Mouse (Mus musculus): ENCODE measurements at regions not wholly inside any gene's neighbourhood (a gene's known extent, or its start where the extent isn't known, plus 50 kb on each side); places are given as distances from the start of the nearest gene placed in this dataset.
"Not testable (repeated sequence)": the region's sequence is repeated elsewhere in the genome, so short reads cannot be mapped to it uniquely, and the experiment has no call there.

DNA sequence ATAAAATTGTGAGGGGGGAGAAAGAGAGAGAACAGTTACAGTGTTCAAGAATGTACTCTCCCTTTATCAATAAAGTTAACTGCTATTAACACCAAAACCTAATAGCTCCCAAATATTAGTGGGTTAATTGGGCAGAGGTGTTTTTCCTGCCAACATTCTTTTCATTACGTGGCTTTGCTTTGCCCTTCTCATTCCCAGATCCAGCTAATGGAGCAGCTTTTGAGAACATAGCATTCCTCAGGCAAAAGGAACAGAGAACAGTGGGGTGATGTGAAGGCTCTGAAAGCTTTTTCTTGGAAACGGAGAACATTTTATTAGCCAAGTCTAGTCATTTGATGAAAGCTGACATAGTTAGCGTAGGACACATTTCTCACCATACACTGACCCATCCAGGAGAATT is 271.2 kb upstream of the Flrt2 start:
- Histone ChIP-seq H3K27ac (replicated peaks) (no peak overlapping the region), H3K9me3 (replicated peaks) (no peaks in the 10 kb centered on the region), H3K4me3 (no peak overlapping the region), H3K27me3 (ENCODE audit: low read depth, poor library complexity, severe bottlenecking) (no peaks in the 10 kb centered on the region), H3K36me3 (no peaks in the 10 kb centered on the region), H3K4me1 (no peaks in the 10 kb centered on the region)
- whole genome bisulfite sequencing = 87% methylated on average over 3 of the region's 3 CpGs
- DNase-seq (ENCODE audit: low spot score) = no peak

DNA sequence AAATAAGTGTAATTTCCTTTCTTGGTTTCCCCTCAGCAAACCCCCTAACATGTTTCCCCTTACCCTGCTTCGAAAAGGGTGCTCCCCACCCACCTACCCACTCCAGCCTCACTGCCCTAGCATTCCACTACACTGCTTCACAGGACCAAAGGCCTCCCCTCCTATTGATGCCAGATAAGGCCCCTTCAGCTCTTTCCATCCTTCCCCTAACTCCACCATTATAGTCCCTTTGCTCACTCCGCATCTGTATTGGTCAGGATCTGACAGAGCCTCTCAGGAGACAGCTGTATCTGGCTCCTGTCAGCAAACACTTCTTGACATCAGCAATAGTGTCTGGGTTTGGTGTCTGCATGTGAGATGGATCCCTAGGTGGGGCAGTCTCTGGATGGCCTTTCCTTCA is 267.3 kb upstream of the Flrt2 start:
- Histone ChIP-seq H3K36me3 (no peaks in the 10 kb centered on the region), H3K27me3 (ENCODE audit: low read depth, poor library complexity, severe bottlenecking) (no peaks in the 10 kb centered on the region), H3K27ac (replicated peaks) (no peak overlapping the region), H3K4me1 (no peaks in the 10 kb centered on the region), H3K4me3 (no peak overlapping the region), H3K9me3 (replicated peaks) (no peaks in the 10 kb centered on the region)
- DNase-seq (ENCODE audit: low spot score) = no peak
- 77% methylated on average over 2 of the region's 2 CpGs for WGBS

DNA sequence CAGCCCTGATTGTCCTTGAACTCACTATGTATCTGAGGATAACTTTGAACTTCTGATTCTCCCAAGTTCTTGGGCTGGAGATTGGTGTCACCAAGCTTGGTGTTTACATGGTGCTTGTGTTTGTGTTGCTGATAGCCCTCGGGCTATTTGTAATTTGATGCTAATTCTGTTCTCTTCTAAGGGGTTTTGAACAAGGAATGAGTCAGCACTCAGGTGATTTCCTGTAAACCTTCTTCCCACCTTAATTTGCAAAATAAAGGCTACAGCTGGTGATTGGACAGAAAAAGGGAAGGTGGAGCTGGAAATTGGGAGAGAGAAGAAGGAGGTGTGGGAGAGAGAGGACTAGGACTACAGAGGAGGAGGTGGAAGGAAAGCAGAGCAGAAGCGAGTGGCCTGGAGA is 254.8 kb upstream of the Flrt2 start:
- H3K4me3 ChIP-seq = no peak overlapping the region
- H3K27me3 ChIP-seq (ENCODE audit: low read depth, poor library complexity, severe bottlenecking) = no peaks in the 10 kb centered on the region
- no peaks in the 10 kb centered on the region for H3K9me3 ChIP-seq (replicated peaks)
- 78% methylated on average over 2 of the region's 2 CpGs for WGBS
- no peaks in the 10 kb centered on the region for H3K4me1 ChIP-seq
- H3K36me3 ChIP-seq = no peaks in the 10 kb centered on the region
- DNase-seq (ENCODE audit: low spot score) = no peak
- no peak overlapping the region for H3K27ac ChIP-seq (replicated peaks)

DNA sequence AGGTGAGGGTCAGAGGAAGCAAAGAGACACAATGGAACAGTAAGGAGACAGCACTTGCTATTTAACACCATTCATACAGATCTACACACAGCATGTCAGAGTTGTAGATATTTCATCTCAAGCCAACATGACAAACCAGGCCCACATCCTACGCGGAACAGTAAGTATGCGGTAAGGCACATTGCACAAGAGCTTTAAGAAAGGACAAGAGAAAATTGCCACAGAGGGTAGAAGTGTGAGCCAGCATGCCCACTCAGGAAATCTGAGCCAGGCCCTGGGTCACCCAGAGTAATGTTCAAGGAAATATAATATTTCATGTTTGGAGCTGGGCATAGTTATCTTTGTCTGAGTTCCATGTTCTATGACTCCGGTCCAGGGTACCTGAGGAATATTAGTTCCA is 234.5 kb upstream of the Flrt2 start:
- no peaks in the 10 kb centered on the region for H3K36me3 ChIP-seq
- no peaks in the 10 kb centered on the region for H3K27me3 ChIP-seq (ENCODE audit: low read depth, poor library complexity, severe bottlenecking)
- DNase-seq (ENCODE audit: low spot score) = no peak
- no peak overlapping the region for H3K4me3 ChIP-seq
- H3K27ac ChIP-seq (replicated peaks) = no peak overlapping the region
- no peaks in the 10 kb centered on the region for H3K4me1 ChIP-seq
- 96% methylated on average over 4 of the region's 4 CpGs for WGBS
- no peaks in the 10 kb centered on the region for H3K9me3 ChIP-seq (replicated peaks)

DNA sequence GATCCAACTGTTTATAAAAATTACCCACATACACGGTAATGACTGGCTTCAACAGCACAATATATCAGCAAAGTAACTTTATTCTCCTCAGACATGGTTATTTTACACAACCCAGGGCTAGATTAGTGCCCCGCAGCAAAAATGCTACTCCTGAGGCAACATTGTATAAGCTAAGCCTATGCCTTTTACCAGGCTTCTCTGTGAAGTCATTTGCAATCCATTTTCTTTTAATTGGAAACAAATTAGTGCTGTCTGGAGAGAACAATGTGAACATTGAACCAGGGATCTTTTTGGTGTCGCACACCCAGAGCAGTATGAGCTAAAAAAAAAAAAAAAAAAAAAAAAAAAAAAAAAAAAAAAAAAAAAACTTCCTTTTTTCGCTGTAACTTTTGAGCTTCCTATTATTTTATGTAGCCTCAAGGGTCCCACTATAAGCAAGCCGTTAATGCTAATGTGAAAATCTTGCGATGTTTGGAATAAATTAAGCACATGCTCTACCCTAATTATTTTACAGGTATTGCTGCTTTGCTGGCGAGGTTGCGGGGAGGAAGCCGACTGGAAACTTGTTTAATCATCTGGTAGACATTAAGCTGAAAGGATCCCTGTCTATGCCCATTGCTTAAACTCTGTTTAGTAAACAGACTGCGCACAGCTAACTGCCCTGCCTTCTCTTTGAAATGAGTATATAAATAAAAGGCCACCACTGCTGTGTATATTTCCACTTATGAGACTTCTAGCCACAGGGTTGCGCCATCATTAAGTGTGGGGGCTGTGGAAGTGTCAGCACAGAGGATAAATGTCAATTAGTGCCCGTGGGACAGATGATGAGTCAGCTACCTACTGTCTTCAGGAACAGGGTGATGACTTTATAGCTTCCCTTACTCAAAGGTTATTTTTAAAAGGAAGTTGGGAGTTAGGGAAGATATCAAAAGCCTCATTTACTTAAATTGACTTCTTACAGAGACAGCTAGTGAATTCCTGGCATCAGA is 225.2 kb upstream of the Flrt2 start:
- DNase-seq (ENCODE audit: low spot score) = no peak
- H3K27ac ChIP-seq (replicated peaks) = no peak overlapping the region
- H3K36me3 ChIP-seq = no peaks in the 10 kb centered on the region
- peaks cover 4% of the 10 kb centered on the region; the same call in 1 of the 2 replicates for H3K4me1 ChIP-seq
- no peaks in the 10 kb centered on the region for H3K9me3 ChIP-seq (replicated peaks)
- H3K27me3 ChIP-seq (ENCODE audit: low read depth, poor library complexity, severe bottlenecking) = no peaks in the 10 kb centered on the region
- no peak overlapping the region for H3K4me3 ChIP-seq
- WGBS = 60% methylated on average over 12 of the region's 12 CpGs

DNA sequence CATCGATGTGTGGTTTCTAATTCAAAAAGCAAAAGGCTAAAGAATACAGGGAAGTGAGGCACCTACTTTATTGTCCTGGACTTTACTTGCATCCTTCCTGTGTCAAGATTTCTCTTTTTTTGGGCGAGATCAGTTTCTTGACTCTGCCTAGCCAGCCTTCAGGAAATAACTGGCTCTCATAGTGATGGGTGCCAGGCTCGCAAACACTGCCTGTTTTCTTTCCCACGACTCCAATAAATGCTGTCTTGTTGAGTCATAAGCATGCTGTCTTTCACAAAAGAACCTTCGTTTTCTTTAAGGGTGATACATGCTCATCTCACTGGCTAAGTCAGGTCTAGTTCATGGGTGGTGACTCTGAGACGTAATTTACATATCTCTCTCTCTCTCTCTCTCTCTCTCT is 222.1 kb upstream of the Flrt2 start:
- WGBS = 84% methylated on average over 6 of the region's 6 CpGs
- H3K4me1 ChIP-seq = peaks cover 4% of the 10 kb centered on the region; the same call in 1 of the 2 replicates
- DNase-seq (ENCODE audit: low spot score) = no peak
- H3K4me3 ChIP-seq = no peak overlapping the region
- H3K36me3 ChIP-seq = no peaks in the 10 kb centered on the region
- H3K9me3 ChIP-seq (replicated peaks) = no peaks in the 10 kb centered on the region
- H3K27me3 ChIP-seq (ENCODE audit: low read depth, poor library complexity, severe bottlenecking) = no peaks in the 10 kb centered on the region
- H3K27ac ChIP-seq (replicated peaks) = no peak overlapping the region

DNA sequence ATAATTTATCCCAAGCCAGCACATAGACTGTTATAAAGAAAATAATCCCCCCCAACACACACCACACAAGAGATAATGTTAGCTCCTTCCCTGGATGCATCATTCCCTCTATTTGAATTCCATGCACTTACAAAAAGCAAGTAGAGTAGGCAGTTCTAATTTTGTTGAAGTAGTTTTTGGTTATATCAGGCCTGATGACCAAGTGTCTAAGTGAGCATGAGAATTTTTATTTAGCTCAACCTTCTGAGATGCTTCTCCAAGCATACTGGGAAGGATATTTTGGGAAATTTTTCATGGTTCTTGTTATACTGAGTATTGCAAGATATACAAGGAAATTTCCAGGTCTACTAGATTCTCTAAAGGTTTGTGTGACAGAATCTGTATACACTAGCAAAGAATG is 205.5 kb upstream of the Flrt2 start:
- Histone ChIP-seq H3K36me3 (no peaks in the 10 kb centered on the region), H3K4me1 (no peaks in the 10 kb centered on the region), H3K4me3 (no peak overlapping the region), H3K27me3 (ENCODE audit: low read depth, poor library complexity, severe bottlenecking) (no peaks in the 10 kb centered on the region), H3K9me3 (replicated peaks) (no peaks in the 10 kb centered on the region), H3K27ac (replicated peaks) (no peak overlapping the region)
- DNase-seq (ENCODE audit: low spot score) = no peak

DNA sequence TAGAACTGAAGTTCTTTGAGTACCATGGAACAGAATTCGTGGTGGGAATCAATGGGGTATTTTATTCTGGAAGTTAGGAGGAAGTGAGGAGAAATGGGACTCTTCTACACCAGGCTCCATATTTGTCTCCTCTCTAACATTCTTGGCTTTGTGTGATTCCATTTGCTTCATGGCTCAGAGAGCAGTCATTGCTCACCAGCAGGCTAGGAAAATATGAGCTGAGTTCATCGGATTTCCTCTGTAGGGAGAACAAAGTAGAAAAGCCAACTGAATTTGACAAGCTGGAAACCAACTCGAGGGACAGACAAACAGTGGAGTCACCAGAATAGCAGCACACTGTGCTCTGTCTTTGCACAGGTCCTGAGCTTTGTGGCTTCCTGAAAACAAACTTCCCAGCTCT is 203.7 kb upstream of the Flrt2 start:
- no peak for DNase-seq (ENCODE audit: low spot score)
- Histone ChIP-seq H3K4me3 (no peak overlapping the region), H3K27ac (replicated peaks) (no peak overlapping the region), H3K4me1 (no peaks in the 10 kb centered on the region), H3K27me3 (ENCODE audit: low read depth, poor library complexity, severe bottlenecking) (no peaks in the 10 kb centered on the region), H3K36me3 (no peaks in the 10 kb centered on the region), H3K9me3 (replicated peaks) (no peaks in the 10 kb centered on the region)
- WGBS = 70% methylated on average over 3 of the region's 3 CpGs

DNA sequence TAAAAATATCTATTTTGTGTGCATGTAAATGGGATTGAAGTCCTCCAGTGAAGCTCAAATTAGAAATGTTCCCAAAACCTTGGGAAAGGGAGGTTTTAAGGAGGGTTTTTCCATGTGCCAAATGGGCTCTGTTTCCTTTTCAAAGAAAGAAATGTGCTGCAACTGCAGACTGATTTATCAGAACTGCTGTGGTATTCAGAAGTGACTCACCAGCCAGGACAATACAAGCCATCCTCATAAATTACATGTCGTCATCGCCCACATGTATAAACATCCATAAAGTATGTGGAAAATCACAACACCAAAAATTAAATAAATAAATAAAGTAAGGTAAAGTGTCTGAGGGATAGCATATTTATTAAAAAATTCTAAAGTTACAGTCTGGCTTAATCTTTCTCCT is 202.7 kb upstream of the Flrt2 start:
- DNase-seq (ENCODE audit: low spot score) = no peak
- Histone ChIP-seq H3K9me3 (replicated peaks) (no peaks in the 10 kb centered on the region), H3K4me3 (no peak overlapping the region), H3K27ac (replicated peaks) (no peak overlapping the region), H3K36me3 (no peaks in the 10 kb centered on the region), H3K27me3 (ENCODE audit: low read depth, poor library complexity, severe bottlenecking) (no peaks in the 10 kb centered on the region), H3K4me1 (no peaks in the 10 kb centered on the region)
- 94% methylated on average over 2 of the region's 2 CpGs for WGBS

DNA sequence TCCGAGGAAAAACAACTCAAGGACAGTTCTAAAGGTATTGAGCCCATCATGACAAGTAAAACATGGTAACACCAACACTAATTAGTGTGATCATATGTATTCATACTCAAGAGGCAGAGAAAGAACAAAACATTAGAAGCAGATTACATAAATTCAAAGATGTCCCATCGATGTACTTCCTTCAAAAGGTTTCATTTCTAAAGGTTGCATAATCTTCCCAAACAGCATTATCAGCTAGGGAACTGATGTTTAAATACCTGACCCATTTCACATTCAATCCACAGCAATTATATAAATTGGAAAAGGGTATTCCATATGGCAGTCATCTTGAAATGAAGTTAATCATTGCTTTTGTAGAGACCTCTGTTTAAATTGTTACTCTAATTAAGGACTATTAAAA is 202.2 kb upstream of the Flrt2 start:
- no peak for DNase-seq (ENCODE audit: low spot score)
- 90% methylated on average over 2 of the region's 2 CpGs for WGBS
- Histone ChIP-seq H3K4me3 (no peak overlapping the region), H3K4me1 (no peaks in the 10 kb centered on the region), H3K36me3 (no peaks in the 10 kb centered on the region), H3K9me3 (replicated peaks) (no peaks in the 10 kb centered on the region), H3K27ac (replicated peaks) (no peak overlapping the region), H3K27me3 (ENCODE audit: low read depth, poor library complexity, severe bottlenecking) (no peaks in the 10 kb centered on the region)

DNA sequence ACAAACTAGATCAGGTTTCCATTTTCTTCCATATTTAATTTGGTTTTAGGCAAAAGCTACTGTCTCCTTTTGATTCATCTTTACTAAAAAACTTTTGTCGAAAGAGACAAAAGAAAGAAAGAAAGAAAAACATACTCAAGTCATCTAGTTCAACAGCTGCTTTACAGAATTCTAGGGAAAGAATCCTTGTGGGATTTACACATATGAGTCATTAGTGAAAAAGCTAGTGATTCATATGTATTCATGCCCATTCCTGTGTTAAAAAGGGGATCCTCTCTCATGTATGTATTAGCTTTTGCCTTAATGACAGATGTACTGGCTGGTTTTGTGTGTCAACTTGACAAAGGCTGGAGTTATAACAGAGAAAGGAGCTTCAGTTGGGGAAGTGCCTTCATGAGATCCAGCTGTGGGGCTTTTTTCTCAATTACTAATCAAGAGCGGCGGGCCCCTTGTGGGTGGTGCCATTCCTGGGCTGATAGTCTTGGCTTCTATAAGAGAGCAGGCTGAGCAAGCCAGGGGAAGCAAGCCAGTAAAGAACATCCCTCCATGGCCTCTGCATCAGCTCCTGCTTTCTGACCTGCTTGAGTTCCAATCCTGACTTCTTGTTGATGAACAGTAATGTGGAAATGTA is 200.1 kb upstream of the Flrt2 start:
- not testable (repeated sequence) for H3K4me3 ChIP-seq; H3K36me3 ChIP-seq; DNase-seq (ENCODE audit: low spot score); H3K27ac ChIP-seq (replicated peaks); H3K27me3 ChIP-seq (ENCODE audit: low read depth, poor library complexity, severe bottlenecking); H3K4me1 ChIP-seq; H3K9me3 ChIP-seq (replicated peaks)
- 50% methylated on average over 3 of the region's 3 CpGs for WGBS

DNA sequence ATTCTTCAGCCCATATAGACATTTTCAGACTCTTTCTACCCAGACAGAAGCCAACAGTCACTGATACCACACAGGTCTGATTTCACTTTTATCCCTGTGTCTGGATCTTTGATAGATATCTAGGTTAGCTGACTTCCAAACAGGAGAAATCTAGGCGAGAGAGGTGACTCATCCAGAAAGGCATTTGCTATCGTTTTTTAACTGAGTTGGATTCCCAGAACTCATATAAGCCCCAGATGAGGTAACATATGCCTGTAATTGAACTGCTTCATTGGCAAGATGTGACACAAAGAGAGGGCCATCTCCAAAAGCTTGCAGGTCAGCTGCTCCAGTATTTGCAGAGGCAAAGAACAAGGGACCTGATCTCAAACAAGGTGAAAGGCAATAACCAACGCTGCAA is 190.6 kb upstream of the Flrt2 start:
- H3K4me3 ChIP-seq = no peak overlapping the region
- 81% methylated on average over 3 of the region's 3 CpGs for WGBS
- H3K9me3 ChIP-seq (replicated peaks) = no peaks in the 10 kb centered on the region
- no peak for DNase-seq (ENCODE audit: low spot score)
- H3K4me1 ChIP-seq = no peaks in the 10 kb centered on the region
- no peaks in the 10 kb centered on the region for H3K36me3 ChIP-seq
- H3K27ac ChIP-seq (replicated peaks) = no peak overlapping the region
- H3K27me3 ChIP-seq (ENCODE audit: low read depth, poor library complexity, severe bottlenecking) = no peaks in the 10 kb centered on the region

DNA sequence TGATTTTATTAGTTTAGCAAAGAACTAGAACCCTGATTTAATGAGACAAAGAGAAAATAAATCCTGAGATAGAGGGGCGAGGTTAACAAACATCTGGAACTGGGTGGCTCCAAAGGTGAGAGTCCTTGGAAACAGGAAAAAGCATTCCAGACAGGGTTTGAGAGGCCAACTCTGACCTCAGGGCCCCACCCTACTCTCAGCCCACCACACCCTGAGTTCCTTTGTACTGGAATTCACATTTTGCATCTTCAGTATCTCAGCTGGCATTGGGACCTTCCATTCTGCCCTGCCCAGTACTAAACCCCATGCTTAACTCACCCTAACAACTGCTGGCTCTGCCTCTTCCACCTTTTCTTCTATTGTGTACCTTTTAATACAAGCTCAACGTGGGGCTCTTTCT is 172.0 kb upstream of the Flrt2 start:
- Histone ChIP-seq H3K27me3 (ENCODE audit: low read depth, poor library complexity, severe bottlenecking) (no peaks in the 10 kb centered on the region), H3K4me1 (no peaks in the 10 kb centered on the region), H3K9me3 (replicated peaks) (no peaks in the 10 kb centered on the region), H3K36me3 (no peaks in the 10 kb centered on the region), H3K4me3 (no peak overlapping the region), H3K27ac (replicated peaks) (no peak overlapping the region)
- DNase-seq (ENCODE audit: low spot score) = no peak
- 81% methylated on average over 2 of the region's 2 CpGs for WGBS

Measured in midbrain, embryonic 10.5 days (tissue).